Mouse (Mus musculus): Measurements from ENCODE around the gene Nbeal2. TPM values are rescaled to one million over a fixed set of nuclear protein-coding genes. Genes with fewer than 3 reads are reported as not detected.

Nbeal2 gene
- total RNA-seq (2023) = 100 to 1,000 TPM; 290 to 330 TPM

GRCm38 (mm10) chr9:110653655-110654461 is at the start of gene Nbeal2:
Gene Nbeal2 (minus strand): TSS chr9:110654161.

GRCm38 (mm10) chr9:110656249-110657221 is 2.6 kb upstream of the Nbeal2 start, which contains the start of gene Ccdc12:
Gene Ccdc12 (plus strand): TSS chr9:110656503.

GRCm38 (mm10) chr9:110624361-110625166 is 29.4 kb downstream of the Nbeal2 start, which contains the start of gene Nradd:
Gene Nradd (minus strand): TSS chr9:110624452.

Other genes starting within 250 kb of the Nbeal2 start
- 10 to 100 TPM; 48.2 to 55.8 TPM for gene Ptpn23, start 245.9 kb downstream of the Nbeal2 start, total RNA-seq (2023)
- over 10,000 TPM; 14,230 to 18,632 TPM for gene Ngp, start 234.4 kb downstream of the Nbeal2 start, total RNA-seq (2023)
- 10 to 100 TPM; 34.7 to 37.9 TPM for gene Klhl18, start 177.5 kb downstream of the Nbeal2 start, total RNA-seq (2023)
- under 1 TPM; 0.44 to 0.56 TPM for gene Kif9, start 177.2 kb downstream of the Nbeal2 start, total RNA-seq (2023)
- gene Setd2, start 121.6 kb downstream of the Nbeal2 start, total RNA-seq (2023) = 100 to 1,000 TPM in 1 of 2 experiments, 10 to 100 TPM in 1; 98.0 to 112 TPM
- gene Nradd, start 29.7 kb downstream of the Nbeal2 start, total RNA-seq (2023) = 10 to 100 TPM in 1 of 2 experiments, 1 to 10 TPM in 1; 9.9 to 13.9 TPM
- 100 to 1,000 TPM; 147 TPM for gene Ccdc12, start 2.3 kb upstream of the Nbeal2 start, total RNA-seq (2023)
- gene Myl3, start 87.7 kb upstream of the Nbeal2 start, total RNA-seq (2023) = not detected
- under 1 TPM; 0.44 to 0.56 TPM for gene Pth1r, start 93.0 kb upstream of the Nbeal2 start, total RNA-seq (2023)
- not detected for gene Prss42, start 144.0 kb upstream of the Nbeal2 start, total RNA-seq (2023)
- gene Prss44, start 159.8 kb upstream of the Nbeal2 start, total RNA-seq (2023) = not detected
- gene Prss43, start 172.5 kb upstream of the Nbeal2 start, total RNA-seq (2023) = not detected
- not detected for gene Prss45, start 180.4 kb upstream of the Nbeal2 start, total RNA-seq (2023)
- not detected for gene Prss46, start 190.3 kb upstream of the Nbeal2 start, total RNA-seq (2023)
- gene Prss50, start 203.8 kb upstream of the Nbeal2 start, total RNA-seq (2023) = 1 to 10 TPM in 1 of 2 experiments, not detected in 1; 2.2 TPM
- gene Als2cl, start 225.7 kb upstream of the Nbeal2 start, total RNA-seq (2023) = 1 to 10 TPM in 1 of 2 experiments, under 1 TPM in 1; 0.60 to 2.2 TPM
- gene Tmie, start 226.0 kb upstream of the Nbeal2 start, total RNA-seq (2023) = not detected